Mouse (Mus musculus) brain, embryonic 14.5 days (tissue): ENCODE measurements around the gene Tead3. TPM values are rescaled to one million over a fixed set of nuclear protein-coding genes. Genes with fewer than 3 reads are reported as not detected.
A peak's percentile ranks its signal among the peaks of the same experiment; 100 is the strongest.
"Not testable (repeated sequence)": the region's sequence is repeated elsewhere in the genome, so short reads cannot be mapped to it uniquely, and the experiment has no call there.

Experiments used
- DNase-seq: peaks from one replicate; pipeline ENCODE4 v3.0.0-alpha.2; 2011; ENCODE audit warnings: low read depth
- CTCF ChIP-seq: fragments of 200-500 bp; IDR thresholded peaks from 2 replicates; pipeline ENCODE4 v1.5.1; 2012; ENCODE audit warnings: inconsistent platforms, mild to moderate bottlenecking, moderate library complexity, borderline replicate concordance; ENCODE audit not compliant: insufficient read depth, insufficient read length; ENCODE audit errors: extremely low read depth
- POLR2A ChIP-seq: fragments of 200-500 bp; IDR thresholded peaks from 2 replicates; pipeline ENCODE4 v1.6.1; 2012; ENCODE audit warnings: mild to moderate bottlenecking, inconsistent platforms, borderline replicate concordance; ENCODE audit not compliant: poor library complexity, insufficient read depth, insufficient read length, severe bottlenecking; ENCODE audit errors: extremely low read depth
- polyA plus RNA-seq: library from polyadenylated mRNA; depleted of rRNA; stranded (reverse); fragments of >200 nt; gene quantifications from 2 replicates; pipeline ENCODE4 v1.2.3, GENCODE M21; 2012

The Tead3 gene
- polyA plus RNA-seq, 1 experiment: 16.4 TPM

DNA sequence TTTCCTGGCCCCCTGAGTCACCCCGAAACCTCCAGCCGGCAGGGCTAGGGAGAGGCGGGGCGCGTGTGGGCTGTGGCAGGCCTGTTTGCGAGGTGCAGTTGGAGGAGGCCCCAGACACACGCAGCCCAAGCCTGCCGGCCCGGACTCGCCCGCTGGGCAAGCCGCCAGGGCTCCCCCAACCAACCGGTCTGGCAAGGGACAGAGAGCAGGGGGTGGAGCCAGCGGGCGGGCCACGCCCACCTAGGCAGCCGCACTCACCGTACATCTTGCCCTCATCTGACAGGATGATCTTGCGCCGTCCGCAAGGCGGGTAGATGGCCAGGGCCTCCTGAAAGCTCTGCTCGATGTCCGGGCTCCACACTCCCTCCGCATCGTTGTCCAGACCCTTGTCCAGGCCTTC is 9.5 kb downstream of the Tead3 start:
- no peak for TF ChIP-seq CTCF
- no peak for TF ChIP-seq POLR2A
- peak; percentile 93 for DNase-seq

GRCm38 (mm10) chr17:28340578-28340977 is 10.0 kb downstream of the Tead3 start:
- no peak for DNase-seq
- TF ChIP-seq CTCF: no peak

DNA sequence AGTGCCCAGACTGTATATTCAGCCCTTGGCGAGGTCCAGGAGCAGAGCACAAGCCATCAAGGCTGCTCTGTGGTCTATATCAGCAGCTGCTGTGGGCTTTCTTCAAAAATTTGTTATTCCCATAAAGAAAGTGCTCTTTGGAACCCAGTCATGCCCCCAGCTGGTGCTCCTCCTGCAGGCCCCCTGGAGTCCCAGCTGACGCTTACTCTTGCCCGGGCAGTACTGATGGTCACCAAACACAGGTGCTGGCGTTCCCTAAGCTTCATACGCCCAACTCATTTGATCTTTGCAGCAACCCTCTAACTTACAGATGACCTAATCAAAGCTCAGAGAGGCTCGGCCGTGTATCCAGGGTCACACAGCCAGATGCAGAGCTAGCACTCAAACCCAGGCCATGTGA is 13.1 kb downstream of the Tead3 start:
- TF ChIP-seq POLR2A (no peak), CTCF (no peak)
- no peak for DNase-seq

DNA sequence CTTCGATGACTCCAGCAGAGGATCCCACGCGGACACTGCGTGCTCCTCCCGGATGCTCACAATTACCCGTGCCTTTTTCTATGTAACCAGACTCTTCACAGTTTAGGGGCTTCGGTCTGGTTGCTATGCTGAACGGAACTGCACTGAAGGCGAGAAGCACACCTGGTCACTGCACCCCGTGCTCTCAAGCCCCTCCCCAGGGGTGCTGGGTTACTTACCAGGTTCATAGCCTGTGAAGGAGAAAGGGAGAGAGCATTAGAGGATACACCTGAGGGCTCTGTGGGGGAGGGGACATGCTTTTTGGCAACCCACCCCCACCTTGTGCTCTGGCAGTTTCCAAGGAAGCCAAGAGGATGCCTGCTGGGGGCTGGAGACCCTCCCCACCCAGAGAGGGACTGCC is 15.3 kb downstream of the Tead3 start:
- DNase-seq: no peak
- TF ChIP-seq POLR2A (no peak), CTCF (no peak)

DNA sequence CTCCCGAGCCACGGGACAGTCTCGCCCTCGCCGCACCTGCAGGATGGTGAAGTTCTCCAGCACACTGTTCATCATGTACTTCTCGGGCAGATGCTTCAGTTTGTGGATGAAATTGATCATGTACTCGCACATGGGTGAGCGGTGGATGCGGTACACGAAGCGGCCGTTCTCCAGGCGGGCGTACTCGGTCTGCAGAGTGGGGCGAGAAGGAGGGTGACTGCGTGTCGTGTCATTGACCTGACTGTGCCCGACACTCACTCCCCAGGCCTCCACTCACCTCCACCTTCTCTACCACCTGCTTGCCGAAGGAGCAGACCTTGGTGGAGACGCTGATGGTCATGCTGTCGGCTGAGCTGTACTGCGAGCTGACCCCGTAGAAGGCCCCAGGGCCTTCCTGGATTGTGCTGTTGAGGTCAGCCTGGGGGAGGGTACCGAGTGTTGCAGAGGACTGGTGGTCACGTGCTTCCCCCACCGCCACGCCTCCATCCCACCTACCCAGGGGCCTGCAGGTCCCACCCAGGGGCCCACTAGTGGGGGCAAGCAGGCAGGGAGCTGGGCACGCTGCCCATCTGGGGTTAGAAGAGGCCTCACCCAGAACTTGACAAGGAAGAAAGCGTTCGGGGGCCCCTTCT is 17.6 kb downstream of the Tead3 start:
- TF ChIP-seq CTCF (no peak), POLR2A (no peak)
- no peak for DNase-seq

DNA sequence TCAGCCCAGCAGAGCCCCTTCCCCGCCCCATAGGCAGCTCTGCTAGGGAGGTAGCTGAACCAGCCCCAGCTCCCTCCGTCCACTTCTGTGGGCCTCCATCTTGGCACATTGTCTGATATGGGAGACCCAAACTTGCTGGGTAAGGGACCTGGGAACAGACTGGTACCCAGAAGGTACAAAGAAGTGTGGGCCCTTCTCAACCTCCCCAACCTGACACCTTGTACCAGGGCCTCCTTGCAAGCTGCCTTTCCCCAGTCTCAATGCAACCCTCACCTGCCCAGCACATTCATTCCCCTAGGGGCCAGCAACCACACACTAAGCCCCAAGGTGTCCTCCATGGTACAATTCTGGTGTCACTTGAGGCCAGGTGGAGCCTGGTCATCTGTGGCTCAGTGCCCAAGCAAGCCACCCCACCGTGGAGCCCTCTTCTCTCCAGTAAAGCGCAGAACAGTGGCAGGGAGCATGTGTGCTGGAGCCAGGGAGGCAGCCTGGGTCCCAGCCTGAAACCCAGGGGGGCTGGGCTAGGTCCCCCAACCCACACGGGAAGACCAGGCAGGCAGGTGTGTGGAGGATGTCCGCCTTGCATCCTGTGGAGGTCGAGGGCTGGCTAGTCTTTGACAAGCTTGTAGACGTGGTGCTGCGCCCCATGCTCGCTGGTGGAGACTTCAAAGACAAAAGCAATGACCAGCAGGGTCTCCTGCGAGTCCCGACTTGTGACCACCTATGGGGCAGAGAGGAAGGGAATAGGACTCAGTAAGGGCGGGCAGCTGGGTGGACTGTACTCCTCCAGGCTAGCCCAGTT is 18.3 kb downstream of the Tead3 start:
- TF ChIP-seq POLR2A (no peak), CTCF (no peak)
- no peak for DNase-seq

DNA sequence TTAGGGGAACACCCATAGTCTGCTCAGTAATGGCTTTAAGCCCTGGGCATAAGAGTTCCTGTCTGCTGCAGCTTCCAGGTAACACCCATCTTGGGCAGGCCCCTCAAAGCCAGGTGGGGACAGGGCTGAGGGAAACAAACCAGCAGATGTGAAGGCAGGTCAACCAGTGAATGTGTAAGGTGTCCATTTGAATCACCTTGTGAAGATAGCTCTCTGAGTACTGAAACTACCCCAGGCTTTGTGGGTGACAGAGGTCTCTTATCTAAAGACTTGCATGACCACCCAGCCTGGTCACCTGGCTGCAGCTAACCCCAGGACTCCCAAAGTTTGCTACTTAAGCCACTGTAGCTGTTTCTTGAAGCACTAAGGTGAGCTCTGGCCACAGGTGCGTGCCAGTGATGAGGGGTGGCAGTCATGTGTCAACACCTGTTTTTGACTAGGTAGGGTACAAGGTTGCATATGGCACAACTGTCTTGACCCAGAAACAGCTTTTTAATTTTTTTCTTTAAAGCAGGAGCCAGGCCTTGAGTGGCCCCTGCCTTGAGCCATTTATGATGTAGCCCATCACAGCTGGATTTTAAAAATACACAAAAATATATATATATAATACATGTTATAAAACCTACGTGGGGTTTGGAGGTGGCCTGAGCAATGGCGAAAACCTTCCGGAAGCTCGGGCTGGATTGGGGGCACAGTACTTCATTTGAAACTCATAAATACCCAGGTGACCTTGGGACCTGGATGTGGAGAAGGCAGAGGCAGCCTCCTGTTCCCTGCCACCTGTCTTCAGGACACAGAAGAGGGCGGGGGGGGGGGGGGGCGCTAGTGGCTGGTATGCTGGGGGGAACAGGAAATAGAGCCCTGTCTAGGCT is 19.1 kb downstream of the Tead3 start:
- no peak for TF ChIP-seq CTCF
- TF ChIP-seq POLR2A: no peak
- no peak for DNase-seq

- DNase-seq: not testable (repeated sequence)
Observed at GRCm38 (mm10) chr17:28330590-28330989, 20.0 kb downstream of the Tead3 start.

DNA sequence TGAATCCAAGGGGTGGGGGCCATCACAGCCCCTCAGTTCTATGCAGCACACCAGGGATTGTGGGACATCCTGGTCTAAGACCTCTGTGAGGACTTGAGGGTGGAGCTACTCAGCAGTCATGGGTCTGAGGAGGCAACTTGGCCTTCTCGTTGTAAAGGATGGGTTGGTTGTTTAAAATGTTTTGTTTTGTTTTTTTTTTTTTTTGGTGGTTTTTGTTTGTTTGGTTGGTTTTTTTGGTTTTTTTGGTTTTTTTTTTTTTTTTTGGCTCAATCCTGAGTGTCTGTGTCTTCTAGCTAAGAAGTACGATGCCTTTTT is 20.4 kb downstream of the Tead3 start:
- no peak for DNase-seq
- TF ChIP-seq CTCF: no peak
- no peak for TF ChIP-seq POLR2A

GRCm38 (mm10) chr17:28329503-28330231 is 20.9 kb downstream of the Tead3 start:
- TF ChIP-seq POLR2A (no peak), CTCF (no peak)
- DNase-seq: no peak

GRCm38 (mm10) chr17:28328946-28329345 is 21.7 kb downstream of the Tead3 start:
- TF ChIP-seq POLR2A (no peak), CTCF (no peak)
- DNase-seq: peak; percentile 46

- peak; percentile 98 for DNase-seq
- TF ChIP-seq CTCF (peak; percentile 77), POLR2A (peak; percentile 67; the same call in 1 of the 2 replicates)
Observed at GRCm38 (mm10) chr17:28328366-28328928, 22.2 kb downstream of the Tead3 start, which contains the start of gene Rpl10a. TSS of gene Rpl10a (plus strand) at chr17:28328471.
